Mouse (Mus musculus) embryonic fibroblast, embryonic 13.5 days (primary cell): ENCODE measurements around the gene Crb1.

Source experiments
- CTCF ChIP-seq: IDR thresholded peaks from 2 replicates; pipeline ENCODE4 v1.5.1; 2011; ENCODE audit warnings: mild to moderate bottlenecking, control low read depth, low read length, moderate library complexity, borderline replicate concordance; ENCODE audit not compliant: insufficient read depth
- POLR2A ChIP-seq: IDR thresholded peaks from 2 replicates; pipeline ENCODE4 v1.6.1; 2011; ENCODE audit warnings: low read depth, mild to moderate bottlenecking, control low read depth, low read length, moderate library complexity

- TF ChIP-seq CTCF (no peak), POLR2A (no peak)
Measured at GRCm38 (mm10) chr1:139422941-139423340, 46.0 kb upstream of the Crb1 start.
